Mouse (Mus musculus) hindbrain, embryonic 13.5 days (tissue): Measurements from ENCODE around the gene Kcnq4. TPM values are rescaled to one million over a fixed set of nuclear protein-coding genes. Genes with fewer than 3 reads are reported as not detected.

Experiments used
- ATAC-seq: fragments of 200-750 bp; cut with Nextera tagmentation; 2 replicates; pipeline ENCODE4 v1.8.0; 2017; ENCODE audit warnings: moderate TSS enrichment; ENCODE audit not compliant: low FRiP score
- H3K27ac ChIP-seq: fragments of 300-500 bp; sonication (generic); 2 replicates; pipeline ENCODE4 v1.5.1; 2015; ENCODE audit warnings: inconsistent platforms, mild to moderate bottlenecking, moderate library complexity
- H3K27me3 ChIP-seq: fragments of 300-500 bp; sonication (generic); 2 replicates; pipeline ENCODE4 v1.6.1; 2015; ENCODE audit warnings: mild to moderate bottlenecking, inconsistent platforms
- H3K36me3 ChIP-seq: fragments of 300-500 bp; sonication (generic); 2 replicates; pipeline ENCODE4 v1.6.1; 2015; ENCODE audit warnings: mild to moderate bottlenecking, inconsistent platforms
- H3K4me1 ChIP-seq: fragments of 300-500 bp; sonication (generic); replicated peaks from 2 replicates; pipeline ENCODE4 v1.6.1; 2015; ENCODE audit warnings: inconsistent platforms
- H3K4me2 ChIP-seq: fragments of 300-500 bp; sonication (generic); 2 replicates; pipeline ENCODE4 v1.6.1; 2015; ENCODE audit warnings: inconsistent platforms, mild to moderate bottlenecking, moderate library complexity
- H3K4me3 ChIP-seq: fragments of 300-500 bp; sonication (generic); 2 replicates; pipeline ENCODE4 v1.5.1; 2015; ENCODE audit warnings: mild to moderate bottlenecking, inconsistent platforms
- H3K9ac ChIP-seq: fragments of 300-500 bp; sonication (generic); 2 replicates; pipeline ENCODE4 v1.6.1; 2015; ENCODE audit warnings: mild to moderate bottlenecking, inconsistent platforms
- H3K9me3 ChIP-seq: fragments of 300-500 bp; sonication (generic); 2 replicates; pipeline ENCODE4 v1.6.1; 2016; ENCODE audit warnings: inconsistent platforms
- WGBS: fragments of 180-500 bp; shearing (Covaris S2); methylation state at CpG from one replicate; pipeline ENCODE4 v1.1.7; 2015; 5-methylcytosine and 5-hydroxymethylcytosine counted together
- polyA plus RNA-seq: library from polyadenylated mRNA; unstranded; fragments of >200 nt; fragmentation: Nextera tagmentation; extraction: Ambion mirVana; gene quantifications from 2 replicates; pipeline ENCODE4 v1.2.1, GENCODE M21; 2015

Gene Kcnq4
- polyA plus RNA-seq, result 4.8 and 5.8 TPM in 2 replicates

GRCm38 (mm10) chr4:120747941-120748866 lies at the start of gene Kcnq4:
TSS of gene Kcnq4 (minus strand) at chr4:120748612.
- peaks cover 31% of the 10 kb centered on the region for H3K4me1 ChIP-seq
- H3K36me3 ChIP-seq, result peaks cover 2% of the 10 kb centered on the region; the same call in 1 of the 2 replicates
- H3K9ac ChIP-seq, result peak within 1 kb of the TSS; percentile 76
- WGBS, result 2% methylated on average over 42 of the region's 42 CpGs
- no peak within 1 kb of the TSS for H3K27ac ChIP-seq
- peak within 1 kb of the TSS; percentile 66 for H3K4me3 ChIP-seq
- H3K9me3 ChIP-seq, result no peaks in the 10 kb centered on the region
- H3K4me2 ChIP-seq, result peak within 1 kb of the TSS; percentile 100
- no peak; the same call in 1 of the 2 replicates for ATAC-seq
- peaks cover 75% of the 10 kb centered on the region for H3K27me3 ChIP-seq

GRCm38 (mm10) chr4:120796687-120797086 lies 48.3 kb upstream of the Kcnq4 start:
- H3K9ac ChIP-seq, result no peak overlapping the region
- no peaks in the 10 kb centered on the region for H3K9me3 ChIP-seq
- no peaks in the 10 kb centered on the region for H3K36me3 ChIP-seq
- 91% methylated on average over 2 of the region's 2 CpGs for WGBS
- ATAC-seq, result no peak
- peaks cover 6% of the 10 kb centered on the region for H3K4me1 ChIP-seq
- no peak overlapping the region for H3K4me2 ChIP-seq
- H3K4me3 ChIP-seq, result no peak overlapping the region
- no peaks in the 10 kb centered on the region for H3K27me3 ChIP-seq
- no peak overlapping the region for H3K27ac ChIP-seq

- Histone ChIP-seq H3K9ac (no peak overlapping the region), H3K4me2 (no peak overlapping the region), H3K4me1 (peaks cover 6% of the 10 kb centered on the region), H3K4me3 (no peak overlapping the region), H3K36me3 (no peaks in the 10 kb centered on the region), H3K9me3 (no peaks in the 10 kb centered on the region), H3K27me3 (no peaks in the 10 kb centered on the region), H3K27ac (no peak overlapping the region)
- no peak for ATAC-seq
- WGBS, result 89% methylated on average over 1 of the region's 1 CpGs
Measured at GRCm38 (mm10) chr4:120795646-120796045, 47.2 kb upstream of the Kcnq4 start.

DNA sequence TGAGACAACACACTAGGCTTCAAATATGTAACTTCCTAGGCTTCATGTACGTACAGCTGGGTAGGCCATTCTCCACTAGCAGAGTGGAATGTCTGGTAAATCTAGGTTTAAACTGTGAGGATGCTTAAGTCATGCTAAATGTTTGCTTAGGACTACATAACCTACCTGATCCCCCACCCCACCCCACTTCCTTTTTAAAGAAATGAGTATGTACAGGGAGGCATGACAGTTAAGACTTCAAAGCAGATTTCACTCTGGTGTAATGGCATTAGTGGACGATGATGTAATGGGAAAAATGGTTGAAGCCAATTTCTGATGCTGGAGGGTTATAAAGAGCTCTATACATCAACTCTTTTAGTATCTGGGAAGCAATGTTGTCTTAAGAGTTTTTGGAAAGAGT lies 44.5 kb upstream of the Kcnq4 start:
- no peak overlapping the region for H3K4me3 ChIP-seq

GRCm38 (mm10) chr4:120790027-120790426 lies 41.6 kb upstream of the Kcnq4 start:
- H3K36me3 ChIP-seq, result peaks cover 44% of the 10 kb centered on the region
- no peak overlapping the region for H3K9ac ChIP-seq
- H3K9me3 ChIP-seq, result no peaks in the 10 kb centered on the region
- 95% methylated on average over 4 of the region's 4 CpGs for WGBS
- ATAC-seq, result no peak
- H3K27ac ChIP-seq, result no peak overlapping the region
- H3K4me1 ChIP-seq, result peaks cover 3% of the 10 kb centered on the region; the same call in 1 of the 2 replicates
- H3K4me3 ChIP-seq, result no peak overlapping the region
- H3K27me3 ChIP-seq, result no peaks in the 10 kb centered on the region
- no peak overlapping the region for H3K4me2 ChIP-seq

More for the DNA sequence above, 44.5 kb upstream of the Kcnq4 start:
- Histone ChIP-seq H3K27ac (no peak overlapping the region), H3K36me3 (peaks cover 23% of the 10 kb centered on the region), H3K9ac (no peak overlapping the region), H3K4me2 (no peak overlapping the region), H3K4me1 (peaks cover 6% of the 10 kb centered on the region; the same call in 1 of the 2 replicates), H3K27me3 (no peaks in the 10 kb centered on the region), H3K9me3 (no peaks in the 10 kb centered on the region)
- WGBS, result 95% methylated on average over 2 of the region's 2 CpGs
- no peak for ATAC-seq

GRCm38 (mm10) chr4:120755801-120756200 lies 7.4 kb upstream of the Kcnq4 start:
- H3K4me1 ChIP-seq, result no peaks in the 10 kb centered on the region
- WGBS, result 56% methylated on average over 5 of the region's 5 CpGs
- no peak overlapping the region for H3K4me3 ChIP-seq
- peaks cover 15% of the 10 kb centered on the region for H3K27me3 ChIP-seq
- H3K4me2 ChIP-seq, result no peak overlapping the region
- no peak overlapping the region for H3K9ac ChIP-seq
- H3K9me3 ChIP-seq, result no peaks in the 10 kb centered on the region
- peaks cover 46% of the 10 kb centered on the region for H3K36me3 ChIP-seq
- no peak overlapping the region for H3K27ac ChIP-seq
- ATAC-seq, result no peak

- Histone ChIP-seq H3K4me2 (no peak overlapping the region), H3K9me3 (no peaks in the 10 kb centered on the region), H3K4me1 (no peaks in the 10 kb centered on the region), H3K9ac (no peak overlapping the region), H3K27me3 (peaks cover 18% of the 10 kb centered on the region), H3K27ac (no peak overlapping the region), H3K4me3 (no peak overlapping the region), H3K36me3 (peaks cover 41% of the 10 kb centered on the region)
- 4% methylated on average over 1 of the region's 1 CpGs for WGBS
- ATAC-seq, result no peak
Measured at GRCm38 (mm10) chr4:120755299-120755698, 6.9 kb upstream of the Kcnq4 start.

GRCm38 (mm10) chr4:120749601-120750000 lies 1.2 kb upstream of the Kcnq4 start:
- ATAC-seq, result no peak
- H3K27me3 ChIP-seq, result peaks cover 74% of the 10 kb centered on the region

DNA sequence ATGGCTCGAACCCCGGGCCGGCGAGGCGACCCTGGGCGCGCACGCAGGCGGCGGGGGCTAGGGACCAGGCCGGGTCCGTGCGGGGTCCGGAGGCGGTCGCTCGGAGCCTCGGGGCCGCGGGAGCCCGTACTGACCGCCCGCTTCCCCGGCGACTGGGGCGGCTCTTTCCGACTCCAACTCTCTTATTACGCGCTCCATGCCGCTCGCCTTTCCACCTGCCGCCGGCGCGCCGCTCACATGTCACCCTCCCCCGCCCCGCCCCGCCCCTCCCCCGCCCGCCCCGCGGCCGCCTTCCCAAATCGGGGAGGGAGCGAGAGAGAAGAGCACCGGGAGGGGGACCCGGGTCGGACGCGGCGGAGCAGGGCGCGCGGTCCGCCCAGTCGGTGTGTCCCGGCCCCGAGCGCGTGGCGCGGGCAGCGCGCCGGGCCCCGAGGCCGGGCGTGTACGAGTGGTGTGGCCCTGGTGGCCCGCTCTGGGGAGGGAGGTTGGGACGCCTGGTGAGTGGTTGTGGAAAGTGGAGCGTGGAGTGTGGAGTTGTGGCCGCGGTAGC lies 1.1 kb downstream of the Kcnq4 start:
- Histone ChIP-seq H3K4me3 (peak overlapping the region; percentile 66), H3K4me2 (peak overlapping the region; percentile 100), H3K9ac (peak overlapping the region; percentile 76), H3K27ac (no peak overlapping the region), H3K36me3 (no peaks in the 10 kb centered on the region), H3K9me3 (no peaks in the 10 kb centered on the region), H3K4me1 (peaks cover 31% of the 10 kb centered on the region), H3K27me3 (peaks cover 75% of the 10 kb centered on the region)
- peak; percentile 38 for ATAC-seq
- WGBS, result 0% methylated on average over 54 of the region's 75 CpGs

More at GRCm38 (mm10) chr4:120749601-120750000, 1.2 kb upstream of the Kcnq4 start:
- Histone ChIP-seq H3K4me1 (peaks cover 31% of the 10 kb centered on the region), H3K9ac (no peak overlapping the region), H3K36me3 (peaks cover 4% of the 10 kb centered on the region; the same call in 1 of the 2 replicates), H3K27ac (no peak overlapping the region), H3K4me3 (no peak overlapping the region), H3K4me2 (no peak overlapping the region), H3K9me3 (no peaks in the 10 kb centered on the region)
- 40% methylated on average over 1 of the region's 2 CpGs for WGBS

DNA sequence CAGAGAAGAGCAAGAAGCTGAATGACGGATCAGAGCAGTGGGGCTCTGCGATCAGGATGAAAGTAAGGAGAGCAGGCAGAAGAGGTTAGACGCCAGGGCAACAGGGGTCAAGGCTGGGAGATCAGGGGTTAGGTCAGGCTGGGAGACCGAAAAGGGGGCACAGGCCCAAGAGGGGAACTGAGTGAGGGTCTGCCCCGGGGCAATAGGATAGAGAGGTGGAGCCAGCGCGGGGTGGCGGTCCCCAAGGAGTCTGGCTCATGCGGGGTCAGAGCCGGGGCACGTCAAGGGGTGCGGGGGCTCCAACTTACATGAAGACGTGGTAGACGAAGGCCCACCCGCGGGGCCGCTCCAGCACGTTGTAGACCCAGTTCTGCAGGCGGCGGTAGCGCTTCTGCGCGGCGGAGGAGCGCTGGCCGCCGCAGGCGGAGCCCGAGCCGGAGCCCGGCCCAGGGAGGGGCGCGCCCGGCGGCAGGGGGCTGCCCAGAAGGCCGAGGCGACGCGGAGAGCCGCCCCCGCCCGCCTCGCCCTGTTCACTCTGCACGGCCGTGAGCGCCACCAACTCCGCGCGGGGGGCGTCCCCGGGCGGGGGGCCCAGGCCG lies 1.8 kb downstream of the Kcnq4 start:
- Histone ChIP-seq H3K4me3 (peak overlapping the region; percentile 66), H3K4me1 (peaks cover 31% of the 10 kb centered on the region), H3K27ac (no peak overlapping the region), H3K27me3 (peaks cover 75% of the 10 kb centered on the region), H3K4me2 (peak overlapping the region; percentile 100), H3K36me3 (no peaks in the 10 kb centered on the region), H3K9me3 (no peaks in the 10 kb centered on the region), H3K9ac (peak overlapping the region; percentile 76)
- ATAC-seq, result peak; percentile 50
- whole genome bisulfite sequencing, result 3% methylated on average over 30 of the region's 53 CpGs

GRCm38 (mm10) chr4:120745731-120746551 lies 2.5 kb downstream of the Kcnq4 start:
- Histone ChIP-seq H3K27ac (no peak overlapping the region), H3K9ac (peak overlapping the region; percentile 76), H3K4me3 (peak overlapping the region; percentile 66)

More at GRCm38 (mm10) chr4:120745731-120746551, 2.5 kb downstream of the Kcnq4 start:
- Histone ChIP-seq H3K9me3 (no peaks in the 10 kb centered on the region), H3K27me3 (peaks cover 68% of the 10 kb centered on the region), H3K4me2 (peak overlapping the region; percentile 100), H3K36me3 (no peaks in the 10 kb centered on the region), H3K4me1 (peaks cover 36% of the 10 kb centered on the region)
- no peak for ATAC-seq
- 17% methylated on average over 10 of the region's 10 CpGs for whole genome bisulfite sequencing
